Mouse (Mus musculus): ENCODE data around the gene Cd40.

GRCm38 (mm10) chr2:165032533-165032932, 22.9 kb upstream of the Cd40 start:
- TF ChIP-seq CTCF (IDR thresholded peaks at IDR 0.05; ENCODE audit: extremely low read depth, insufficient read length, insufficient replicate concordance, low read depth, low read length) = no peak
- TF ChIP-seq POLR2A (IDR thresholded peaks at IDR 0.05; ENCODE audit: low read depth, low read length) = no peak

All from small intestine, adult 2 months (tissue).